Mouse (Mus musculus) v-Abl transformed pro-B cells (cell line): ENCODE data around the gene Cldn15.

Experiments
- in situ Hi-C, 2 experiments: fragments of 400-800 bp; cut with MboI; formaldehyde crosslinking; loops; one replicate each; pipeline ENCODE4 v1.15.1; 2025; ENCODE audit not compliant: unreplicated experiment in 2 of 2

The Cldn15 gene

GRCm38 (mm10) chr5:136977769-136978168 lies 11.4 kb downstream of the Cldn15 start:
- in situ Hi-C loops = no loop called here

DNA sequence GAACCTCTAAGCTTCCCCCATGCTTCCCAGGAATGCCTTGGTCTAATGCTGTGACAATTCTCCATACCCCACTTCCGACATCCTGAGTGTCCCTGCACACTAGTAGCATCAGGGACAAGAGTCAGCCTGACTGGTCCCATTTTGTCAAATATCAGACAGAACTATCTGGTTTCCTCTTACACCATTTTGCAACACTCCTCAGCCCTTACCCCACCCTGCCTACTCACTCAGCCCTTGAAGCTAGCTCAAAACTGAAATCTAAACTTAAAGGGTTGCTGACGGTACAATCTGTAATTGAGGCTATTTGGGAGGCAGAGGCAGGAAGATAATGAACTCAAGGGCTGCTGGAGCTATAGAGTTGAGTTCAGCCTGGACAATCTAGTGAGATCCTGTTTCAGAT lies 13.3 kb downstream of the Cldn15 start:
- in situ Hi-C loops = no loop called here

- in situ Hi-C loops = no loop called here
These were observed 14.6 kb downstream of the Cldn15 start for GRCm38 (mm10) chr5:136980974-136981373.

GRCm38 (mm10) chr5:136982338-136982930 lies 16.0 kb downstream of the Cldn15 start:
- in situ Hi-C loops = no loop called here

GRCm38 (mm10) chr5:136984828-136985227 lies 18.4 kb downstream of the Cldn15 start:
- in situ Hi-C loops = no loop called here

GRCm38 (mm10) chr5:136986695-136987137 lies 20.3 kb downstream of the Cldn15 start, which contains the start of gene Plod3:
Gene Plod3 (plus strand): TSS chr5:136987019.
- in situ Hi-C loops = no loop called here

GRCm38 (mm10) chr5:136987138-136987933 lies 20.9 kb downstream of the Cldn15 start:
- in situ Hi-C loops = no loop called here

DNA sequence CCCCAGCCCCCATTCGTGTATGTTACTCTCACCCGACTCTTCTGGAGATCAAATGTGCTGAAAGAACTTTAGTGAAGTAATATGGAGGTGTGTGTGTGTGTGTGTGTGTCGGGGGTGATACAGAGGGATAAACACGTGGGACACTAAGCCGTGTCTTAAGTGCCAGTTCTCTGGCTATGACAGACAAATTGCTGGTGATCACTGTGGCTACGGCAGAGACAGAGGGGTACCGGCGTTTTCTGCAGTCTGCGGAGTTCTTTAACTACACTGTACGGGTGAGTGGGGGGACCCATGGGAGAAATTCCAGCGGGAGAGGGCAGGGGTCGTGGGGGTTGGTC lies 21.5 kb downstream of the Cldn15 start, which contains the start of gene Znhit1:
Znhit1 (minus strand) TSS at position 88 of the 338 bp plus-strand sequence.
- in situ Hi-C loops = no loop called here

DNA sequence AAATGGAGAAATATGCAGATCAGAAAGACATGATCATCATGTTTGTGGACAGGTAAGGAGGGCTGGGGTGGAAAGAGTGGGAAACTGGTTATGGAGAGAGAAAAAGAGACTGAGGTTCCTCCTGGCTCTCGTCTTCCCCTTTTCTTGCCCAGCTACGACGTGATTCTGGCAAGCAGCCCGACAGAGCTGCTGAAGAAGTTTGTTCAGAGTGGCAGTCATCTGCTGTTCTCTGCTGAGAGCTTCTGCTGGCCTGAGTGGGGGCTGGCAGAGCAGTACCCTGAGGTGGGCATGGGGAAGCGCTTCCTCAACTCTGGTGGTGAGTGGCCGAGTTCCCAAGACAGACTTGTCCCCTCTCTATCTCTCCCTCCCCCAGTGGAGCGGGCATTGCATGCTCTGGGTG lies 22.0 kb downstream of the Cldn15 start:
- in situ Hi-C loops = no loop called here

DNA sequence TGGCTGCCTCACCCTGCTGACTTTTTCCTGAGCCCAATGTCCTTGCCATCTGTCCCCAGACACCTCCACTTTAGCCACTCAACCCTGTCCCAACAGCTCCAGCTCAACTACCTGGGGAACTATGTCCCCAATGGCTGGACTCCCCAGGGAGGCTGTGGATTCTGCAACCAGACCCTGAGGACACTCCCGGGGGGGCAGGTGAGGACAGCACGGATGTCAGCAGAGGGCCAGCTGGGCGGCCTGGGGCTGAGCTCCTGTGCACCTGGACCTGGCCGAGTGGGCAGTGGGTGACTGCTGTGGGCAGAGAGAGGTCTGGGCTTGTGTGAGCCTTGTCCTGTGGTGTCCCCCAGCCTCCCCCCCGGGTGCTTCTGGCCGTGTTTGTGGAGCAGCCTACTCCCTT lies 23.4 kb downstream of the Cldn15 start:
- in situ Hi-C loops = no loop called here

- in situ Hi-C loops = no loop called here
These were observed 33.0 kb downstream of the Cldn15 start for GRCm38 (mm10) chr5:136999449-136999848.

GRCm38 (mm10) chr5:137000612-137001011 lies 34.2 kb downstream of the Cldn15 start:
- in situ Hi-C loops = no loop called here

DNA sequence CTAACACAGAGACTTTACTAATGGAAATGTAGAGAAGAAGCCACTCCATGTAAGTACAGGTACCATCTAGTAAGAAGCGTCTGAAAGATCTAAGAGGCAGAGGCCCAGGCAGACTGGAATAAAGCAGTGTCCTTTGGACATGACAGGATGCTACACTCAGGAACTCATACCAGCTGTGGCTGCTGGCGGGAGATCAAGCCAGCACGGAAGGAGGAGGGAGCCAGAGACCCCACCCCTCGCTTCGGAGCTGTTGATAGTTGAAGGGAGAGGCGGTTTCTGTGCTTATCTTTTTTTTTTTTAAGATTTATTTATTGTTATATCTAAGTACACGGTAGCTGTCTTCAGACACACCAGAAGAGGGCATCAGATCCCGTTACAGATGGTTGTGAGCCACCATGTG lies 40.9 kb downstream of the Cldn15 start:
- in situ Hi-C loops = no loop called here

DNA sequence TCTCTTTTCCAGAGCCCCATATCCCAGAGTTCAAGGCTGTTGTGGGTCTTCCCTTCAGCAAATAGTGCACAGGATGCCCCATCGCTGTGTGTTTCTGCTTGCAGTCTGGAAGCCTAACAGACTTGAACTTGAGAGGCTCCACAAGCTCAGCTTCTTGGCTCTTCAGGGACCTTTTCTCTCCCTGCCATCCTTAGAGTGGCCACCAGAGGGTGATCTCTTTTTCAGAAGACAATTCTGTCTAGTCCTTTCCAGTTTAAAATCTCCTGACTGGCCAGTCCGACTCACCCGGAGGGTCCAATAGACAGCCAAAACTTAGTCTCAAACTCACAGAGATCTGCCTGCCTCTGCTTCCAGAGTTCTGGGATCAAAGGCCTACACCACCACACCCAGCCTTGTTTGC lies 43.6 kb downstream of the Cldn15 start:
- in situ Hi-C loops = no loop called here

DNA sequence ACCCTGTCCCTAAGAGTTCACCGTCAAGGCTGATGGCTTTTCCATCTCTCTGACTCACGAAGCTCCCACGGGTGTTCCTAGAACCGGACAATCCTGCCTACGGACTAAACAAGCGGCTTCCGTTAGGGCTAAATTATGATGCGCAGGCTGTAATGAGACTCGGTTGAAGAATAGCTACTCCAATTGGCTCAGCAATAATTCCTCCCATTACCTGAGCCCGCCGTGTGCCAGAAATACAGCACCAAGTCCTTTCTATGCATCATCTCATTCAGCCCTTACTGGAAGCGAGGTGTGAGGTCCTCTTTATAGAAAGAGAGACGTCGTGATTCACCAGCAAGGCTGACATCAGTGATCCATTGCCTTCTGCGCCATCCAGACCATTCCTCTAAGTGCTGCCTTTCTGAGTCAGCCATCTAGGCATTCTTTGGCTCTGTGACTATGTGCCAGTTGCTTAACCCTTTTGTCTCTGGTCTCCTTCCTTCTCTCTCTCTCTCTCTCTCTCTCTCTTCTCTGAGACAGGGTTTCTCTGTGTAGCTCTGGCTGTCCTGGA lies 46.1 kb downstream of the Cldn15 start:
- in situ Hi-C loops = no loop called here

DNA sequence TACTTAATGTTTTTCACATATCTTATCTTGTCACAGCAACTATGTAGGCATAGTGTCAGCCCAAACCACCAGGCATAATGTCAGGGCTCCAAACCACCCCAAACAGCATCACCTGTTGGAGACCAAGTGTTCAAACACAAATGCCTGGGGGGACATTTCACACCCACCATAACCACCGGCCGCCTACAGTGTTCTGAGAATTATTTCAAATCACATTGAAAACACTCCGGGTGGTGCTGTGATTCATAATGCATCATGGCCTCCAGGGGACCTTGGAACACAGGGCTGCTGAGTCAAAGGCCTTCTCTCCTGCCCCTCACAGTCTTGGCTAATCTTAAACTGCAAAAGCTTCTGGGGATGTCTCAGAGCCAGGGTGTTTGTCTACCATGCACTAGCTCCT lies 49.5 kb downstream of the Cldn15 start:
- in situ Hi-C loops = no loop called here

DNA sequence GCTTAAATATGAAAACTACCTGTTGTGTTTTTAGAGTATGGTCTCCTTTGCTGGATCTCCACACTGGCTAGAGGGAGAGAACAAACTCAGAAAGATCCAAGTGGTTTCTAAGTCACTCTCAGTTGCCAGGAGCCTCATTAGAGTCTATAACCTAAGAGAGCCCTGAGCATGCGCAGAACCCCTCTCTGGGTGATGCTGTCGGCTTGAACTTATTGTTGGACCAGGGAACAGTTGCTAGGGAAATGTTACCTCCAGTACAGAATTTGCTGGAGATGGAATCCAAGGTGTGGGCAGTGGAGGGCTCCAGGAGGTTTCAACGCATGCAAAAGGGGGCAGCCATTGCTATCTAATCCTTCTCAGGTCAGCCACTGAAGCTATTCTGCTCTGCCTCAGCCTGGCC lies 57.9 kb downstream of the Cldn15 start:
- in situ Hi-C loops = loop anchor here (5.0 kb wide), 1 partner anchor 83 kb away; no protein-coding TSS in a partner anchor

DNA sequence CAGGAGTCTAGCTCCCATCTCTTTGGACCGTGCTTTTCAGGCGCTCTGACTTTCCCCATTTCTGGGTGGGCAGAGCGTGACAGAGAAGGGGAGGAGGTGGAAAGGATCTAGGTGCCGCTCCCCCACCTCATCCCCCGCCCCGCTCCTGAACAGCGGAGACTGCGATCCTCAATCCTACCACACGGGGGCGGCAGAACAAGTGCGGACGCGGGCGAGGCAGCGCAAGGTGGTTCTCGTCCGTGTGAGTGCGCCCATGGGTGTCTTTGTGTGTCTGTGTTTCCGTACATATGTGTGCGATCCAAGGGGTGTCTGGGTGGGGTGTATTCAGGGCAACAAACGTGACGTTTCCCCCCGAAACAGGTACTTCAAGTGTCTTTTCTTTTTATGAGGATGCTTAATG lies 58.7 kb downstream of the Cldn15 start:
- in situ Hi-C loops = no loop called here
